Mouse (Mus musculus): ENCODE results near the gene Odf3.

DNA sequence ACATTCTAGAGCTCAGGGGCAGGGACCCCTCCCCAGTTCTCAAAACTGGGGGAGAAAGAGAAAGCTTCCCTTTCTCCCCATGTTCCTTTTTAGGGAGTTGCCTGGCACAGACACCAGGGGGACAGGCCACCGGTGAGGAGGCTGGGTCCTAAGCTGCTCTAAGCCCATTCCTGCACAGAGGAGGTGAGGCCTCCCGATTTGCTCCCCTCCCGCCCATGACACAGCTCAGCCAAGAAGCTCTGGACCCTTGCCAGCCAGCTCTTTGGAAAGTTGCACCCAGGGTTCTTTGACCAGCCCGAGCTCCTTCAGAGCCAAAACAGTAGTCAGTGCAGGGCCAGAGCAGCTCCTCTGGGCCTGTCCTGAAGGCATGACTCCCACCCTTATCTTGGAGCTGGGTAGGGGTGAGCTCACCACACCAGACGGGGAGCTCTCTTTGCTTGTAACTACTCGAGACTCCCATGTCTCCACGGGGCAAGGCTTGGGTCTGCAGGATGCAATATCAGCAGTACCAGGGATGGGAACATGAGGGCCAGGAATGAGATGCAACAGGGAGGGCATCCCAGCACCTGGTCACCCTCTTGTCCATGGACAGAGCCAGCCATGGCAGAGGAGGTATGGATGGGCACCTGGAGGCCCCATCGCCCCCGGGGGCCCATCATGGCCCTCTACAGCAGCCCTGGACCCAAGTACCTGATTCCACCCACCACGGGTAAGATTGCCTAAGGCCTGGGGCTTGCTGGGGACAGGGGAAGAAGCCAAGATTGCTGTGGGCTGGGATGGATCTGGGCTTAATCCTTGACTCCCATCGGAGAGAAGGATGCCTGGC lies at the start of gene Odf3:
- TF ChIP-seq CTCF (IDR thresholded peaks at IDR 0.05; ENCODE audit: low read depth, low read length) (no peak), POLR2A (IDR thresholded peaks at IDR 0.05; ENCODE audit: extremely low read depth, insufficient read depth, low read length) (no peak)
